Mouse (Mus musculus) thymus, adult 2 months (tissue): Measurements from ENCODE around the gene Iqcd.

Experiments used
- CTCF ChIP-seq: fragments of 200-500 bp; IDR thresholded peaks from 2 replicates; pipeline ENCODE4 v1.5.1; 2012; ENCODE audit warnings: mild to moderate bottlenecking, control low read depth, low read length, moderate library complexity, borderline replicate concordance; ENCODE audit not compliant: control insufficient read depth, poor library complexity, insufficient read depth; ENCODE audit errors: extremely low read depth
- POLR2A ChIP-seq: fragments of 200-500 bp; IDR thresholded peaks from 2 replicates; pipeline ENCODE4 v1.6.1; 2012; ENCODE audit warnings: mild to moderate bottlenecking, low read length, control low read depth, moderate library complexity; ENCODE audit not compliant: control insufficient read depth, poor library complexity, insufficient read depth; ENCODE audit errors: extremely low read depth

DNA sequence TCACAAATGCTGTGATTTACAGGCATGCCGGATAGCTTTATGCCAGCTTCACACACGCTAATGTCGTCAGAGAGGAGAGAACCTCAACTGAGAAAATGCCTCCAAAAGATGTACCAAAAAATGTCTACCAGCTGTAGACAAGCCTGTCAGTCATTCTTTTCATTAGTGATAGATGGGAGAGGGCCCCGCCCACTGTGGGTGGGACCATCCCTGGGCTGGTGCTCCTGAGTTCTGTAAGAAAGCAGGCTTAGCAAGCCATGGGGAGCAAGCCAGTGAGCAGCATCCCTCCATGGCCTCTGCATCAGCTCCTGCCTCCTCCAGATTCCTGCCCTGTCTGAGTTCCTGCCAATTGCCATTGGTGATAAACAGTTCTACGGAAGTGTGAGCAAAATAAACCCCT is 46.8 kb downstream of the Iqcd start:
- no peak for TF ChIP-seq CTCF
- no peak for TF ChIP-seq POLR2A
